Mouse (Mus musculus): ENCODE measurements around the gene Zfp146. TPM values are rescaled to one million over a fixed set of nuclear protein-coding genes. Genes with fewer than 3 reads are reported as not detected.
A peak's percentile ranks its signal among the peaks of the same experiment; 100 is the strongest.
"Not testable (repeated sequence)": the region's sequence is repeated elsewhere in the genome, so short reads cannot be mapped to it uniquely, and the experiment has no call there.

The Zfp146 gene
- polyA plus RNA-seq, 1 experiment from 2014 or later: 17.5 TPM

DNA sequence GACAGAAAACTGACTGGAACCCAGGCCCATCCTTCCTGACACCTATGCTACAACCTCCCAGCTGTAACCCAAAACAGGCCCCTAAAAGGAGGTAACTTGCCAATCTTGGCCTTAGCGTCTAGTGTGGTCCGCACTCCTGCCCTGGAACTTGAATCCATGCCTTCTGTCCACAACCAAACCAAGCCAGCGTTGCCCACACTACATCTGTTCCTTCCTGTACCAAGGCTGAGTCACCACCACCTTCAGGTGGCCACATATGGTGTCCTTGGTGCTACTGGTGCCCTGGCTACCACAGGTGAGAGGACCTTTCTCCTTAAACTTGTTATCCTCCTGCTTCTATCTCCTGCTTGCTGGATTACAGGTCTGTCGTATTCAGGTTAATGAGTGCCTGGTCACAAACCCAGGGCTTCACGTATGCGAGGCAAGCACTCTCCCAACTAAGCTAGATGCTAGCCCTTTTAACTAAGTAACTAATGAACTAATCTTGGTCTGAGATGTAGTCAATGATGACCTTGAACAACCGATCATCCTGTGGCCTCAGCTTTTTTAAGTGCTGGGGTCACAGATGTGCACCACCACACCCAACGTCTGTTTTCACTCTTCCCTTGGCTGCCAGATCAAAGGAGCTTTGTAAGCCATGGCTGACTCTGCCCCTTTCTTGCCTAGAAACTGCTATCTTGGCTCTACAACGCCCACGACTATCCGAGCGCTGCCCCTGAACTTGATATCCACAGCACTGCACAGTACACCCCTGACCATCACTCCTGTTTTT, 19.0 kb upstream of the Zfp146 start:
- Histone ChIP-seq H3K36me3 (peaks cover 72% of the 10 kb centered on the region), H3K4me1 (replicated peaks) (peaks cover 22% of the 10 kb centered on the region), H3K27ac (no peak overlapping the region), H3K27me3 (no peaks in the 10 kb centered on the region), H3K9ac (no peak overlapping the region), H3K4me2 (no peak overlapping the region), H3K4me3 (no peak overlapping the region), H3K9me3 (no peaks in the 10 kb centered on the region)
- WGBS: 93% methylated on average over 12 of the region's 12 CpGs
- no peak for ATAC-seq (ENCODE audit: low FRiP score)

GRCm38 (mm10) chr7:30184641-30185348, 15.2 kb upstream of the Zfp146 start:
- H3K4me1 ChIP-seq (replicated peaks): peaks cover 11% of the 10 kb centered on the region
- no peaks in the 10 kb centered on the region for H3K9me3 ChIP-seq
- H3K4me3 ChIP-seq: no peak overlapping the region
- no peak for ATAC-seq (ENCODE audit: low FRiP score)
- no peak overlapping the region for H3K9ac ChIP-seq
- no peak overlapping the region for H3K27ac ChIP-seq
- no peaks in the 10 kb centered on the region for H3K27me3 ChIP-seq
- WGBS: 76% methylated on average over 13 of the region's 13 CpGs
- peaks cover 49% of the 10 kb centered on the region for H3K36me3 ChIP-seq
- peak overlapping the region; percentile 45 for H3K4me2 ChIP-seq

DNA sequence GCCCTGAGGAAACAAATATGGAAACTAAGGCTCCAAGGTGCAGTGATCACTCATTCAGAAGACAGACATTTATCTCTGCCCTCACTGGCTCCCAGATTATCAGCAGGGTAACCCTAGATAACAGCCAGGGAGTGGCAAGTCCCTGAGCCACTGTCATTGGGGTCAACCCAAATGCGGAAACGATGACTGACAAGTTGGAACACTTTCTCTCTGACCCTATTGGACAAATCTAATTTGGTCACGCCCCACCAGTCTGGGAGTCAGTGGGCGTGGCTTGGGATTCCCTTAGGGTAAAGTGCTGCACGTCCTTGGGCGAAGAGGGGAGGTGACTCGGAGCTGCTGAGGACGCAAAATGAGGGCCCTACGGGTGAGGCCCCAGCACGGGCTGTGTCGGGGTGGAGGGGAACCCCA, 14.3 kb upstream of the Zfp146 start, which contains the start of gene Cox7a1:
Gene Cox7a1 (plus strand): TSS at position 266 of the 411 bp plus-strand sequence.
- H3K9ac ChIP-seq: peak within 1 kb of the TSS; percentile 2; the same call in 1 of the 2 replicates
- H3K4me3 ChIP-seq: peak within 1 kb of the TSS; percentile 6
- H3K27me3 ChIP-seq: no peaks in the 10 kb centered on the region
- H3K27ac ChIP-seq: no peak within 1 kb of the TSS
- 1% methylated on average over 11 of the region's 11 CpGs for WGBS
- no peak; the same call in 1 of the 2 replicates for ATAC-seq (ENCODE audit: low FRiP score)
- H3K4me2 ChIP-seq: peak within 1 kb of the TSS; percentile 45
- no peaks in the 10 kb centered on the region for H3K9me3 ChIP-seq
- peaks cover 11% of the 10 kb centered on the region for H3K4me1 ChIP-seq (replicated peaks)
- peaks cover 44% of the 10 kb centered on the region for H3K36me3 ChIP-seq

DNA sequence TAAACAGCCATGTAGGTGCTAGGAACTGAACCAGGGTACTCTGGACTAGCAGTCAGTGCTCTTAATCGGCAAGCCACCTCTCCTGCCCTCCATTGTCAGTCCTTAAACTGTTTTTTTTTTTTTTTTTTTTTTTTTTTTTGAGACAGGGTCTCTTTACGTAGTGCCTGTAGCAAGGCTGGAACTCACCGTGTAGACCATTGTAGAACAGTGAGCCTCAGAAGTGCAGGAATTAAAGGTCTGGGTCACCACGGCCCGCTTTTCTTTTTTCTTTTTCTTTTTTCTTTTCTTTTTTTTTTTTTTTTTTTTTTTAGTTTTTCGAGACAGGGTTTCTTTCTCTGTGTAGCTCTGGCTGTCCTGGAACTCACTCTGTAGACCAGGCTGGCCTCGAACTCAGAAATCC, 13.6 kb upstream of the Zfp146 start:
- not testable (repeated sequence) for H3K9me3 ChIP-seq; H3K27me3 ChIP-seq; H3K4me2 ChIP-seq; H3K9ac ChIP-seq; H3K27ac ChIP-seq; ATAC-seq (ENCODE audit: low FRiP score); H3K4me3 ChIP-seq
- WGBS: 71% methylated on average over 7 of the region's 7 CpGs
- peaks cover 11% of the 10 kb centered on the region for H3K4me1 ChIP-seq (replicated peaks)
- H3K36me3 ChIP-seq: peaks cover 44% of the 10 kb centered on the region

- WGBS: 94% methylated on average over 10 of the region's 10 CpGs
- H3K9ac ChIP-seq: 0 out of 2 replicates have a peak overlapping the region, but pooled peaks have one; percentile 3
- H3K27ac ChIP-seq: peak overlapping the region; percentile 40; the same call in 1 of the 2 replicates
These were observed 12.4 kb upstream of the Zfp146 start for GRCm38 (mm10) chr7:30181929-30182328.

GRCm38 (mm10) chr7:30181308-30181707, 11.8 kb upstream of the Zfp146 start:
- ATAC-seq (ENCODE audit: low FRiP score): peak; percentile 36; the same call in 1 of the 2 replicates
- H3K9me3 ChIP-seq: no peaks in the 10 kb centered on the region
- no peaks in the 10 kb centered on the region for H3K27me3 ChIP-seq
- peak overlapping the region; percentile 40; the same call in 1 of the 2 replicates for H3K27ac ChIP-seq
- H3K4me1 ChIP-seq (replicated peaks): peaks cover 11% of the 10 kb centered on the region
- peaks cover 42% of the 10 kb centered on the region for H3K36me3 ChIP-seq
- 5% methylated on average over 4 of the region's 4 CpGs for whole genome bisulfite sequencing
- H3K4me2 ChIP-seq: no peak overlapping the region
- 0 out of 2 replicates have a peak overlapping the region, but pooled peaks have one; percentile 3 for H3K9ac ChIP-seq
- H3K4me3 ChIP-seq: no peak overlapping the region

More at GRCm38 (mm10) chr7:30181929-30182328, 12.4 kb upstream of the Zfp146 start:
- not testable (repeated sequence) for H3K4me3 ChIP-seq; H3K9me3 ChIP-seq; ATAC-seq (ENCODE audit: low FRiP score); H3K4me2 ChIP-seq; H3K27me3 ChIP-seq
- H3K36me3 ChIP-seq: peaks cover 42% of the 10 kb centered on the region
- peaks cover 11% of the 10 kb centered on the region for H3K4me1 ChIP-seq (replicated peaks)

DNA sequence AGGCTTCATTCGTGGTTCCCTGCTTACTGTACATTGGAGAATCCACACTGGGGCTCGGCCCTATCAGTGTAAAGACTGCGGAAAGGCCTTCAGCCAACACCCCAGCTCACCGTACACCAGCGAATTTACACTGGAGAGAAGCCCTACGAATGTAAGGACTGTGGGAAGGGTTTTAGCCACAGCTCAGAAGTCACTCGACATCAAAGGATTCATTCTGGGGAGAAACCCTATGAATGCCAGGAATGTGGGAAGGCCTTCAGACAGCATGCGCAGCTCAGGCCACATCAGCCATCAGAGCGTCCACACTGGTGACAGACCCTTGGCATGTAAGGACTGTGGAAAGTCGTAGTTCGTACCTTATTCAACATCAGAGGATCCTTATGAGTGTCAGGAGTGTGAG, 8.7 kb upstream of the Zfp146 start:
- no peak for ATAC-seq (ENCODE audit: low FRiP score)
- 92% methylated on average over 11 of the region's 11 CpGs for WGBS

GRCm38 (mm10) chr7:30176474-30176873, 6.9 kb upstream of the Zfp146 start:
- Histone ChIP-seq H3K27me3 (no peaks in the 10 kb centered on the region), H3K27ac (no peak overlapping the region), H3K9me3 (no peaks in the 10 kb centered on the region), H3K4me1 (replicated peaks) (0 out of 2 replicates have a peak, but pooled peaks cover under 1% of the 10 kb centered on the region), H3K4me3 (no peak overlapping the region), H3K36me3 (peaks cover 41% of the 10 kb centered on the region), H3K9ac (no peak overlapping the region), H3K4me2 (no peak overlapping the region)
- ATAC-seq (ENCODE audit: low FRiP score): no peak
- WGBS: 89% methylated on average over 12 of the region's 12 CpGs

More for the DNA sequence above, 8.7 kb upstream of the Zfp146 start:
- Histone ChIP-seq H3K9me3 (no peaks in the 10 kb centered on the region), H3K4me3 (no peak overlapping the region), H3K27me3 (no peaks in the 10 kb centered on the region), H3K4me2 (no peak overlapping the region), H3K4me1 (replicated peaks) (0 out of 2 replicates have a peak, but pooled peaks cover 3% of the 10 kb centered on the region), H3K36me3 (peaks cover 41% of the 10 kb centered on the region), H3K27ac (no peak overlapping the region), H3K9ac (no peak overlapping the region)

GRCm38 (mm10) chr7:30170283-30170951, 867 bp upstream of the Zfp146 start:
- Histone ChIP-seq H3K4me1 (replicated peaks) (peaks cover 28% of the 10 kb centered on the region), H3K9ac (peak overlapping the region; percentile 79), H3K36me3 (peaks cover 25% of the 10 kb centered on the region), H3K4me3 (peak overlapping the region; percentile 62), H3K9me3 (peaks cover 10% of the 10 kb centered on the region; the same call in 1 of the 2 replicates), H3K27ac (peak overlapping the region; percentile 92), H3K4me2 (peak overlapping the region; percentile 77), H3K27me3 (no peaks in the 10 kb centered on the region)
- ATAC-seq (ENCODE audit: low FRiP score): peak; percentile 50
- WGBS: 29% methylated on average over 11 of the region's 11 CpGs

GRCm38 (mm10) chr7:30168914-30169582, 502 bp downstream of the Zfp146 start:
- WGBS: 1% methylated on average over 21 of the region's 21 CpGs
- ATAC-seq (ENCODE audit: low FRiP score): peak; percentile 46

DNA sequence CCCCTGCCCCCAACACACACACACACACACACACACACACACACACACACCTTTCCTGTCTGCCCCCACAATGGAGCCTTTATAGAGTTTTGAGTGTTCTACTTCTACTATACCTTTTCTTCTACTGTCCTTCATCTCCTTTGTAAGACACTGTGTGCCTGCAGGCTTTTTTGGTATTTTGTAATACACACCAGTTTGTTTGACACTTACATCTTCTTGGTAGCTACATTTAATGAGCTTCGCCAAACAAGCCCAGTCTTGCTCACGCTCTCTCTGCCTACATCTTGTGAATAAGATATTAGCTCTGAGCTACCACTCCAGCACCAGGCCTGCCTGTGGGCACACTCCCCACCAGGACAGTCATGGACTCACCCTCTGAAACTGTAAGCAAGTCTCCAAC, 4.8 kb downstream of the Zfp146 start:
- Histone ChIP-seq H3K4me1 (replicated peaks) (peaks cover 15% of the 10 kb centered on the region), H3K4me3 (no peak overlapping the region), H3K4me2 (no peak overlapping the region), H3K9ac (no peak overlapping the region), H3K9me3 (peaks cover 58% of the 10 kb centered on the region), H3K27me3 (no peaks in the 10 kb centered on the region), H3K27ac (no peak overlapping the region), H3K36me3 (peaks cover 71% of the 10 kb centered on the region)
- WGBS: 99% methylated on average over 2 of the region's 2 CpGs
- no peak for ATAC-seq (ENCODE audit: low FRiP score)

More at GRCm38 (mm10) chr7:30168914-30169582, 502 bp downstream of the Zfp146 start:
- H3K4me3 ChIP-seq: peak overlapping the region; percentile 62
- H3K36me3 ChIP-seq: peaks cover 36% of the 10 kb centered on the region
- H3K9ac ChIP-seq: peak overlapping the region; percentile 79
- peak overlapping the region; percentile 61 for H3K4me2 ChIP-seq
- H3K9me3 ChIP-seq: peaks cover 18% of the 10 kb centered on the region
- H3K4me1 ChIP-seq (replicated peaks): peaks cover 28% of the 10 kb centered on the region
- H3K27ac ChIP-seq: peak overlapping the region; percentile 92
- no peaks in the 10 kb centered on the region for H3K27me3 ChIP-seq
